Mouse (Mus musculus): Measurements from ENCODE around the gene Cpz.

The Cpz gene

DNA sequence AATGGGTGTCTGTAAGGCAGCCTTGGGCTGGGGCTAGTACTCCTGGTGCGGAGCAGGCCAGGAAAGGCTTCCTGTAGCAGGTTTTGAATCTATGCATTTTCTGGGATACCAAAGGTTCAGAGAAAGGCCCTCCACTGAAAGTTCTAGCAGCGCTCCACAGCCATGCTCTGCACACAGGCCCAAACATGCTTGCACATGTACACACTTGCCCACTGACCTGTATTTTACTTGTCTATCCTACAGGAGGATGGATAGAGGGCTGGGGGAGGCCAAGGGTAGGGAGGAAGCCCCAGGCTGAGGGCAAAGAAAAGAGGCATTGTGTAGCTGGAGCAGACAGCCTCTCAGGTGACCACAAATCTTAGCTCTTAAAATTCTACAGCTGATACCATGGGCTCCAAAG, 1.1 kb downstream of the Cpz start:
- no peak for DNase-seq

DNA sequence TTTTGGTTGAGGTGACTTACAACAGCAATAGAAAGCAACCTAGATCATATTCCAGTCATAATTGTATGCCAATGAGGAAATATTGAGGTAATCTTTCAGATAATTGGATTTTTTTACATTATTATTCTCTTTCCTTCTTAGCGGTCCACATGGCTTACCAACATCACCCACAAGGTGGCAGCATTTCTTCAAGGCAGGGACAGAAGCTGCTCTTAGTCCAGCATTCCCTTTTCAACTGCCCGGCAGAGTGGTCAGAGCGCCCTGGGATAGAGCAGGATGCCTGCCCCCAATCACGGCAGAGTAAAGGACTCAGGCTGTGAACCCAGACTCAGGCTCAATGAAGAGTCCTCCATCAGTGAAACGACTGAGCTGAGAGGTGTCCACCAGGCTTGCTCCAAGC, 1.8 kb downstream of the Cpz start:
- DNase-seq = peak; percentile 87

DNA sequence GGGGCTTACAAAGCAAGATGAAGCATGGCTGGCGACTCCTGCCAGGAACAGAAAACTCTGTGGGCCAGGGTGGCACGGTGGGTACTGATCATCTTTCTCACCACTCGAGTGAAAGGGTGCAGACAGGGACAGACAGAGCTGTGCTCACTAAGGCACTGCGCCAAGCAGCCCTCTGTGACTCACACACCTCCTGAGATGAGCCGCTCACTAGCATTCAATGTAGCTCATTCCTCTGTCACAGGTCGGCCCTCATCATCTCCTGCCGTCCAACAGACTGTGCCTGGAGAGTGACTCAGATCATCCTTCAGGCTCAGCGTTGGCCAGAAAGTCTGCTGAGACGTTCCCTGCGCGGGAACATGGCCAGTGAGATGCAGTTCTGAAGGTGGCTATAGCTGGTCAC, 8.7 kb downstream of the Cpz start:
- DNase-seq = no peak

GRCm38 (mm10) chr5:35510589-35510988, 14.9 kb downstream of the Cpz start:
- DNase-seq = peak; percentile 90

- peak; percentile 72 for DNase-seq
These were observed 20.5 kb downstream of the Cpz start for GRCm38 (mm10) chr5:35505016-35505415.

DNA sequence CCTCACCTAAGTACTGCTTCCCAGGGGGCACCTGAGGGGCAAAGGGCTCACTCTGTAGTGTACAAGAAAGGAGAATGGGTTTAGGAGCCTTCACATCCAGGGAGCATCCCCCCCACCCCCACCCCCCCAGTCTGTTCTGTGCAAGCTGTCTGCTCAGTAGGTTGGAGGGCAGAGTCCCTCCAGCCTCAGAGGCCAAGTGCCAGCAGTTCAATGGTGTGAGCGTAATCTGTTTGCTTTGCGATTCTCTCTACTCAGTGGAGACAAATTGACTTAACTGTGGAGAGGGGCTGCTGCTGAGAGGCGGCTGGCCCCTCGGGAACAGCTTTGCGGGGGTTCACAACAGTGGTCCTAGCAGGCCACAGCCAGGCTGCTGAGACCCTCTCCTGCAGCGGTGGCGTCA, 28.2 kb downstream of the Cpz start:
- DNase-seq = peak; percentile 69

DNA sequence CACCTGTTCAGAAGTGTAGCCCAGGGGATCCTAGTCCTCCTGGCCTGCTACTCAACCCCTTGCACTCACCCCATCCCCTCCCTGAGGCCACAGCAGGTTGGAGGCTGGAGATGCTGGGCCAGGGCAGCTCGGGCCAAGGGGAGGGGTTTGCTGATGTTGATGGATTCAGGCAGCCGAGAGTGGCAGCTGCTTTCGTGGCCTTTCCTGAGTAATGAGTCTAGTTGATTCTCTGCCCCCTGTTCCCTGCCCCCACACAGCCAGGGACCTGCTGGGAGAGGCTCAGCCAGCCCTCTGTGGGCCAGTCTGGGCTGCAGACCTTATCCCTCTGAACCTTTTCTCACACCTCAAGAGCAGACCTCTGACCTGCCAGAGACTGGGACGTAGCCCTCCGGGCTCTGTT, 29.5 kb downstream of the Cpz start:
- DNase-seq = peak; percentile 93

GRCm38 (mm10) chr5:35494773-35495390, 30.6 kb downstream of the Cpz start:
- DNase-seq = peak; percentile 48

DNA sequence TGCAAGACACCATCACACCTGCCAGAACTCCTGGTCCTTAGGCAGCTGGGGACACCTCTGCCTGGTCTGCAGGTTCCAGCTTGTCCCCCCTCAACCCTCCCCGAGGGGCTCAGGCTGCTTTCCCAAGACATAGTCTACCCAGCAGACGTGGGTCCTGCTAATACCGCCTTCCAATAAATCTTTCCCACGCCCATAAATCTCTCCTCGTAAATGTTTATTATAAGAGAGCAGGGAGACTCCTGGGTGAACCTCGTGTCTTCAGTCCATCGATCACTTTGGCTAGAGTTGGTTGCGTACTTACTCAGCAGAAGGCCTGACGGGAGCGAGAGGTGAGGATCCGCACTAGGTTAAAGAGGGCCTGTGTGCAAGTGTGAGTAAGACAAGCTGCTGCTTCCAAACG, 31.7 kb downstream of the Cpz start:
- DNase-seq = no peak

- DNase-seq = peak; percentile 73
These were observed 46.0 kb downstream of the Cpz start for GRCm38 (mm10) chr5:35479521-35479920.

GRCm38 (mm10) chr5:35475236-35475635, 50.3 kb downstream of the Cpz start:
- peak; percentile 78 for DNase-seq

DNA sequence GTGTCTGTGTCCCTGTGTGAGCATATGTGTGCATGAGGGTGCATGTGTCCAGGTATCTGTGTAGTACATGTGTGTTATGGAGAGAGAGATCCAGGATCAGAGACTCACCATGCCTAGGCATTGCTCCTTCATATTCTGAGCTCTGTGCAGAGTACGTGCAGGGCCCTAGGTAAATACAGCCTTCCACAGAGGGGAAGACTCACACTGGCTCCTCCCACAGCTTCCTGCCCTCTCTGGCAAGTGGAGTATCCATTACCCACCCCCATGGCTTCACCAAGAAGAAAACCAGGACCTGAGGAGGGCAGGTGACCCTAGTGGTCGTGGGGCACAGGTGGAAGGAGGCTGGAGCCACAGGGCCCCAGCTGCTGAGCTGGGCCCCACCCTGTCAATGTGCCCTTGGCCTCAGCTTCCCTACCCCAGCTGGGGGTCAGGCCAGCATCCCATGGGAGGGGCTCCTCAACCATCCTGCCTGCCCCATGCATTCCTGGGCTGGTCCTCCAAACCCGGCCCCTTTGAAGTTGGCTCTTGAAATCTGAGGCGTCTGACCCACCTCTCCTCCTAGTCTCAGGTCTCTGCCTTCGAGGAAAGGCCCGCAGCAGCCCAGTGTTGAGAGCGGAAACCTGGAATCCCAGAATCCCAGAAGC, 54.5 kb downstream of the Cpz start:
- DNase-seq = no peak

DNA sequence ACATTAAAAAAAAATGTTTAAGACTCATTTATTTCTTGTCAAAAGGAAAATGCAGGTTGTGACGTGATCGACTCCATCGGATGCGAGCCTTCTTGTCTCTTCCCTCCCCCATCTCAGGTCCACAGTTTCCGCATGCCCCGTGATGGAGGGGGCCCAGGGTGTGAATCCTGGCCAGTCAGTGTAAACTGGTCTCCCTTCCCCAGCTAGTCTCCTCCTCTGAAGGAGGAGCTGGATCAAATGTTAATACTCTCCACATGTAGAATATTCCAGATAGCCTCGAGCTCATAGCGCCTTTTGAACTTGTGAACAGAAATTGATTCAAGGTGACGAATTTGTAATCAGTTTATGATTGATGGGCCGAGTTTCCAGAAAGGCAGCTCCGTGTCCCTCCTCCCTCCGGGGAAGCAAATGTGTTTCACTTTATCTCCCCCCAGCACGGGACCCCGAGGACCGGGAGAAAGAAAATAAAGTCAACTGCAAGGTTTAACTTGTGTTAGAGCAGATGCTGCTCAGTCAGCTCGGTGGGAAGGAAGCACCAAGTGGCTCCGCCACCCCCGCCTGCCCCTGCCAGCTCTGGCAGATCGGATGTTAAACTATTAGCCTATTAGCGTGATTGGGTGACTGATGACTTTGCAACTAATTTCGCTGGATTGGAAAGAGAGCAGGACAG, 59.4 kb downstream of the Cpz start:
- no peak for DNase-seq

GRCm38 (mm10) chr5:35462081-35462480, 63.4 kb downstream of the Cpz start:
- DNase-seq = peak; percentile 82

- no peak for DNase-seq
These were observed 65.7 kb downstream of the Cpz start for GRCm38 (mm10) chr5:35459760-35460159.

DNA sequence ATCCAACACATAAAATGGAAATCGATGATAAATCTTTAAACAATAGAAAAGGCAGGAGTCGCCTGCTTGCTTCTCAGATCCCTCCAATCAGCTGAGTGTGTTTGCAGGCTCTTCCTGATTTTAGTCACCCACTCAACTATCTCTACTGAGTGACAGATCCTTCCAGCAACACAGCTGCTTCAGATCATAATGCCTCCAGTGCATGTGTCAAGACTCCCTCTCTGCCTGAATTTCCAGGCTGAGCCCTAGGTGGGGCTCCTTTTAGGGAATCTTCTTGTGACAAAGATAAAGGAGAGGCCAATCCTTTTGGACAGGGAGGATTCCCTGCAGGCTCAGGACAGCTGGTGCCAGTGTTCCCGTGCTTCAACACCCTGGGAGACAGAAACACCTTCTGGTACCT, 67.2 kb downstream of the Cpz start:
- DNase-seq = no peak

DNA sequence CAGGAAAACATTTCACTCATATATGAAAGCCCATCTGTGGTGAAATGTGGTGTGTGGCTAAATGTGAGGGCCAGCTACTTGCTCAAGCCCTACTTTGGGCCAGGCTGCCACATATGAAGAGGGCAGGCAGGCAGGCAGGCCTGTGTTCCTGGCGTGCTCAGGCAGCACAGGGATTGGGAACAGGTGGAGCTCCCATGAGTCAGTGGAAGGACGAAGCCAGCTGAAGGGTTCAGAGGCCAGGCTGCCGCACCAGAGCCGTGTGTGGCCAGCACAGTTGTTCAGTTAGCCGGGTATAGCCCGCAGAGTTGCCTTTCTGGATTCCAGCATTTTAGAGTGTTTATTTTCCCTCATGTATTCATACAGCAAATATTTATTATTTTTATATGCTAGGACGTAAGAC, 68.1 kb downstream of the Cpz start:
- no peak for DNase-seq

- DNase-seq = peak; percentile 96
These were observed 71.2 kb downstream of the Cpz start for GRCm38 (mm10) chr5:35454187-35454800.
